Mouse (Mus musculus) c-Kit-positive CD71-positive TER-119-positive erythroid progenitor cells, embryonic 14.5 days (primary cell): ENCODE results near the gene Zfp609.

ENCODE experiments used
- DNase-seq: peaks from one replicate; pipeline ENCODE4 v3.0.0-alpha.2; 2013; ENCODE audit warnings: low spot score

The Zfp609 gene

GRCm38 (mm10) chr9:65759992-65760391, 67.4 kb downstream of the Zfp609 start:
- DNase-seq = no peak

DNA sequence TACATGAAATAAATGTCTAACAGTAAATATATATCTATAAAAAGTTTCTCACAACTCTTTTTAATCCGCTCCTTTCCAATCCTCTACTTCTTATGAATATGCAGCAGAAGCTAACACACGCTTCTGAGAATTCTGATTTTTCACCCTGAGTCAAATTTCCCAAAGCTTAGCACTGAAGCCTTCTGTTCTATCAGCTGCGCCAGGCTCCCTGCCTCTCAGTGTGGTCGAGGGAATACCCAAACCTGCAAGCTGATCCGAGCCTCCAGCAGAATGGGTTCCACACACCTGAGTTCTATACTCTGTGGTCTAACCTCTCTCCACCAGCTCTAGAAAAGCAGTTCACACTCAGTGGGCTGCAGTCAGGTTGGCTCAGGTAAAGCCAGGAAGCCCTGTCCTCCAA, 68.1 kb downstream of the Zfp609 start:
- no peak for DNase-seq

DNA sequence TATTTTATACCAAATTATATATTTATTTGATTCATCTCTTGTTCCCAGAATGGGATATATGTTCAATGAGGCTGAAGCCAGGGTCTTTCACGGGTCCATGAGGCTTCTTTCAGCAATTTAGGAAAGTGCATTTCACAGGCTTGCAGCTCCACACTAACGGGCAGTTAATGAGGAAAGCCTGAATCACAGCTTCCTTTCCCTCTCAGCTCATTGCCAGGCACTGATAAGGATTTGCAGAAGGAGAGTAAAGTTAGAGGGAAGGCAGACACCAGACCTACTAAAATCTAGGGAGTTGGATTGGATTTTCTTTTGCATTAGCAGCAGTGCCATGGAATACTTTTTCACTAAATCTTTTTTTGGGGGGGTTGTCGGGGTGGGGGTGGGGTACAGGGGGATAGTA, 69.5 kb downstream of the Zfp609 start:
- no peak for DNase-seq

GRCm38 (mm10) chr9:65755673-65756375, 71.5 kb downstream of the Zfp609 start:
- no peak for DNase-seq

DNA sequence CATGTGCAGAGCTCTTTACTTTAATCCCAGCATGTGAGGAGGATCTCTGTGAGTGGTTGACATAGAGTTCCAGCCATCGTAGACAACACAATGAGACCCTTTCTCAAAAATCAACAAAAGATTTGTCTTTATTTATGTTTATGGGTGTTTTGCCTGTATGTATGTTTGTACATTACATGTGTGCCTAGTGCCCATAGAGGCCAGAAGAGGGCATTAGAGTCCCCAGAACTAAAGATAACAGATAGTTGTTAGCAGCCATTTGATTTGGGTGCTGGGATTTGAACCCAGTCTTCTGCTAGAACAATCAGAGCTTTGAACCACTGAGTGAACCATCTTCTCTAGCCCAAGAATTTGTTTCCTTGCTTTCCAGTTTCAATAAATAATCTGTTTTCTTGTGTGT, 72.2 kb downstream of the Zfp609 start:
- no peak for DNase-seq

DNA sequence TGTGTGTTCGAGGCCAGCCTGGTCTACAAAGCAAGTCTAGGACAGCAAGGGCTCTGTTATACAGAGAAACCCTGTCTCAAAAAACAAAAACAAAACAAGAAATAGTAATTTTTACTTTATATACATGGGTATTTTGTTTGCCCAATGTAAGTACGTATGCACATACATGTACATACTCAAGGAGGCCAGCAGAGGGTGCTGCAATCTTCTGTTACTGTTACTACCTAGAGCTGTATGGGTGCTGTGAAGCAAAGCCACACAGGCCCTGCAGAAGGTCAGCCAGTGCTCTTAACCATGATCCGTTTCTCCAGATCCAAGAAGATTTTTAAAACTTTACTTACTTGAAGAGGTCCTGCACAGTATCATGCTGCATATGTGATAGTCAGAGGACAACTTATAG, 74.7 kb downstream of the Zfp609 start:
- peak; percentile 27 for DNase-seq

GRCm38 (mm10) chr9:65751906-65752305, 75.5 kb downstream of the Zfp609 start:
- no peak for DNase-seq

DNA sequence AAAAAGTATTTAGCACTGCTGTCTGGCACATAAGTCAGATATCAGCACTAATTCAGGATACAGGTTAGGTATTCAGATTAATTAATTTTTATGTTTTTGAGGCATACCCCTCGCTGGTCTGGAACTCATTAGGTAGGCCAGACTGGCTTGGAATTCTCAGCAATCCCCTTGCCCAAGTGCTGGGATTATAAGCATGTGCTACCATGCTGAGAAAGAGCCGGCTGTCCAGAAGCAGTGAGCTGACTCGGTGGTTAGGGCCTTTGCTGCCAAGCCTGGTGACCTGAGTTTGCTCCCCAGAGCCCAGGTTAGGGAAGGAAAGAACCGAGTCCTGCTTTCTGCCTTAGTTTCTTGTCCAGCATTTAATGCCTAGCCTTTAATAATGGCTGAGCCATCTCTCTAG, 79.3 kb downstream of the Zfp609 start:
- no peak for DNase-seq

DNA sequence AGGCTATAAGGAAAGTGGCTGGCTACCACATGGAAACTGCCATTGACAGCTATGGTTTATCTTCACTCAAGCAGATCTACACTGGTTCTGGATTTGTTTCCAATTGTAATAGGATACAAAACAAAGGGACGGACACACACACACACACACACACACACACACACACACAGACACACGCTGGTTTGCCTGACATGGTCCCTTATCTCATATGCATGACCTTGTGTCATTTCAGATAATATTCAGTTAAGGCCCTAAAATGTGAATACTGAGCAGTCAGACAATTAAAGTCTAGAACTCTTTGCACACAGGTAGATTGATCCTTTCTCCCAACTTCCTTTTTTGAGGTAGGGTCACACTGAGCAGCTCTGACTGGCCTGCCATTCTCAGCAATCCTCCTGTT, 80.9 kb downstream of the Zfp609 start:
- peak; percentile 51 for DNase-seq

DNA sequence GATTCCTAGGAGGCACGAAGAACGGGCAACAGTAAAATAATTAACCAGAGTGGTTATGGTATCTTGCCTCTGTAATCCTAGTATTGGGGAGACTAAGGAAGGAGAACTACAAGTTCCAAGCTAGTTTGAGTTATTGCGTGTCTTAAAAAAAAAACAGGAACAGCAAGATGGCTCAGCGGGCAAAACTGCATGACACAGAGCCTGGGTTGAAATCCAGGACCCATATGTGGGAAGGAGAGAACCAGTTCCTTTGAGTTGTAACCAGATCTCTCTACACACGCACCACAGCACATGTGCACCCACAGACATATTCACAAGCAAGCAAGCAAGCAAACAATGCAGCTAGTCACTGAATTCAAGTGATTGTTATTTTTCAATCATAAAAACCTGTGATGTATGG, 81.9 kb downstream of the Zfp609 start:
- DNase-seq = no peak

DNA sequence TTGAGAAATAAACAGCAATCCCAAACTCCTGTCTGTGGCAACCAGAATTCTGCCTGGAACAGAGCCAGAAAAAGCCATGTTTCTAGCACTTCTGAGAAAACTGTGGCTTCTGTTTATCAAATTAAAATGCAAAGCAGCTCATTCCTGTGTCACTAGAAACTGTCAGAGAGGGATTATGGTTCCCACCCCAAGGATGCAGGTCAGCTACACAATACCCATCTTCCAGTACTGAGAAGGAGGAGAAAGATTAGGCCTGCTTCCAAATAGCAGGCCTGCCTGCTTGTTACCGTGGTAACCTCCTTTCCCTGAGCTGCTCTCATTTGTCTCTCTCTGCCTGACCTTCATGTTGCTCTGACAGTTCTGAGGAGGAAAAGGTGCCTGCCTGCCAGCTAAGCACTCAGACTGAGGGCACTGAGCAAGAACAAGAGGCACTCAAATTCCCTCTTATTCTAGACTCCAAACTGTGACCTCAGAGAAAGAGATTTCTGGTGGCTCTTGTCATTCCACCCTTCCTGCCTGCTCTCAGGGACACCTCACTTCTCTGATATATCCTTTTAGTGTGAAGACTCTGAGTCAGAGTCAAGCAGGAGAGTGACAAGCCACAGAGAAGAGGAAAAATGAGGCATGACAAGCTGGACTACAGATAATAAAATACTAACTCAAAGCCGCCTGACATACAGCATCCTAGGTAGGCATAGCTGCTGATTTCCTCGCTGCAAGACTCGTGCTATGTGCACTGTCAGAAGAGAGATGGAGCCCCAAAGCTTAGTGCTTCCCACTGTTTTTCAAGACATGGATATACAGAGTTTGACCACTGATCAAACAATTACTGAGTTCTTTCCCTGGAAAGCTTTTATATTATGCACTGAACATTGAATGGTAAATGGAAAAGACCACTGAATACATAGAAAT, 82.9 kb downstream of the Zfp609 start:
- DNase-seq = no peak

- DNase-seq = no peak
These were observed 83.6 kb downstream of the Zfp609 start for GRCm38 (mm10) chr9:65743809-65744170.

DNA sequence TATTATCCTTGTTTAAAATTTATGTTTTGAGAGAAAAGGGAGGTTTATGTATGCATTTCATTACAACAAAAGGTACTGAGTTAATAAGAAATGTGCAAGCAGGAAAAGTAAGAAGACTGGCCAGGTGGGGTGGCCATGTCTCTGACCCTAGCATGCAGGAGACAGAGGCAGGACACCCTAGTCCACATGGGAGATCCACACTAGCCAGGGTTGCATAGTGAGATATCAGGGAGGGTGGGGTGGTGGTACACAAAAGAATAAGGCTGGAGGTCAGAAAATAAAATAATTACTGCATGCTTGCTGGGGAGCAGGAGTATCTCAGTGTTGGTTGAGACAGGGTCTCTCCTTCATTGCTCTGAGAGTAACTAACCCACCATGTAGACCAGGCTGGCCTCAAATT, 84.0 kb downstream of the Zfp609 start:
- no peak for DNase-seq

GRCm38 (mm10) chr9:65742777-65743176, 84.6 kb downstream of the Zfp609 start:
- no peak for DNase-seq

DNA sequence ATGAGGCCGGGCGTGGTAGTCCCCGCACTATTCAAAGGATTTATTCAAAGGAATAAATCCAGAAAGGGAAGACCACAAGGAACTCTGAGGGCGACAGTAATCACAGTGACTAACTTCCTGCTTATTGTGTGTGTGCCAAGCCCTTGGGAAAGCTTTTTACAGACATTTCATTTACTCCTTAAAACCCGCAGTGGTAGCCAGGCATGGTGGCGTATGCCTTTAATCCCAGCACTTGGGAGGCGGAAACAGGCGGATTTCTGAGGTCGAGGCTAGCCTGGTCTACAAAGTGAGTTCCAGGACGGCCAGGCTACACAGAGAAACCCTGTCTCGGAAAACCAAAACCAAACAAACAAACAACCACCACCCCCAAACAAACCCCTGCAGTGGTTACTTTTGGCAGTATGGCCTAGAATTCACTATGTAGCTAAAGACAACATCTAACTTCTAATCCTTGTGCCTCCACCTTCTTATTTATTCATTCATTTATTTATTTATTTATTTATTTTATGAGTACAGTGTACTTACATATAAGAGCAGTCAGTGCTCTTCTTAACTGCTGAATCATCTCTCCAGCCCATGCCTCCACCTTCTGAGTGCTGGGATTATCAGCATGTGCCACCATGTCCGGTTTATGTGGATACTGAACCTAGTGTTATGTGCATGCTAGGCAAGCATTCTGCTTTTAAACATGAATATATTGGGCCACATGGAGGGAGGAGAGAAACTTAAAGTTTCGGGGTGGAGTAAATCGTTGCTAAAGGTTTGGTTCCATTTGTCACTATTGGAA, 86.1 kb downstream of the Zfp609 start:
- DNase-seq = peak; percentile 49

- no peak for DNase-seq
These were observed 92.4 kb downstream of the Zfp609 start for GRCm38 (mm10) chr9:65734931-65735330.

GRCm38 (mm10) chr9:65728588-65728987, 98.8 kb downstream of the Zfp609 start:
- no peak for DNase-seq

DNA sequence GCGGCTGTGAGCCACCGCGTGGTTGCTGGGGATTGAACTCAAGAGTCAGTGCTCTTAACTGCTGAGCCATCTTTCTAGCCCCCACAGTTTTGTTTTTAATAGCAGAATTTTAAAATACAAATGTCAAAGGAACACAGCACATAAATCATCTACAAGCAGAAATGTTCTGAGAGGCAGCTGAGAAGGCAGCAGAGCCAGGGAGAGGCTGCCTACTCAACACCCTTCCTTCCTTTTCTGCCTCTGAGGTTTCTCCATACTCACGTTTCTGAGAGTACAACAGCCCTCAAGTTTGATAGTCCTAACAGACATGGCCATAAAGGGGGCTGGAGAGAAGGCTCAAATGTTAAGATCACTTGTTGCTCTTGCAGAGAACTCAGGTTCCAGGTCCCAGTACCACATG, 99.9 kb downstream of the Zfp609 start:
- no peak for DNase-seq

DNA sequence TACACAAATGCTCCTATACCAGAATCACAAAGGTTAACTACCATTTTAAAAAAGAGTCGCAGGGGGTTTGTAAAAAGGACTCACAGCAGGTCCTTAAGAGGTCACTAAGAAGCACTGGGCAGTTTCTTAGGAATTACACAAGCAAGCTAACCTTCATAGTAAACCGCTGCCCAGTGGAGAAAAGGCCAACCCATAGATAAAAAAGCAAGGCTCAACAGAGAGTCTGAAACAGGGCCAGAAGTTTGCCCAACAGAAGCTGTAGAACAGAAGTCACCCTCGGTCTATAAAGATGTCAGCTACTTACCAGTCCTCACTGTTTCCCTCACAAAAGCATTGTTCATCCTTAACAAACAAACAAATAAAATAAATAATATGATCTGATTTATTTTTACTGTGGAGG, 100.9 kb downstream of the Zfp609 start:
- DNase-seq = no peak

GRCm38 (mm10) chr9:65725291-65725622, 102.1 kb downstream of the Zfp609 start:
- DNase-seq = no peak

DNA sequence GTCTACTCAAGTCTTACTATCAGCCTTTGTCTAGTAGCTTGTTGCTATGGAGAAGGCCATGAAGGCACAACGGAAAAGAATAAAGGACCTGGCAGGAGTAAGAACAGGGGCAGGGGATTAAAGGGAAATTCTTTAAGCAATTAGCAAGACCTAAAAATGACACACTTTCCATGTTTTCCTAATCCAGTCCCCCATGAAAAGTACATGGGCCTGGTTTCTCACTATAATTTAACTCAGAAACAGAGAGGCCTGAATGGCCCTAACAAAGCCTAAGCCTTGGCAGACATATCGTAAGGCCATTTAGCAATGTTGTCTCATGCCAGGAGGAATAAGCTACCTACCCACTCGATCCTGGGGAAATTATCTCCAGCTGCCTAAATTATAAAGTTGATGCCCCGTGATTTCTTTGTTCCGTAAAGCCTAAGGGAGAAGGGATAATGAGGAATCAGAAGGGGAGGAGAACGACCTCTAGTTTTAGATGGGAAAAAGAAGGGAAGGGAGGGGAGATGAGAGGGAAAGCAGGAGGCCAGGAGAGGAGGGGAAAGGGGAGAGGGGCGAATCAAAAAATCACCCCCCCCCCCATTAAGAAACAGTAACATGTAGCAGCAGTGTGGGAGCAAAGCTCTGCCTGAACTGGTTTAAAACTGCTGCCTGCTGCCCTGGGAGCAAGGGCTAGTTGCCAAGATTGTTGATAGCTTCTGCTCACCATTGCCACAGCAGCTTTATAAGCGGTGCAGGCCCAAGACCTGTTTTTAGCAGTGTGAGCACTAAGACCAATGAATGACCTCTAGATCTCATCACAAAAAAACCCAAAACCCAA, 102.7 kb downstream of the Zfp609 start:
- no peak for DNase-seq

DNA sequence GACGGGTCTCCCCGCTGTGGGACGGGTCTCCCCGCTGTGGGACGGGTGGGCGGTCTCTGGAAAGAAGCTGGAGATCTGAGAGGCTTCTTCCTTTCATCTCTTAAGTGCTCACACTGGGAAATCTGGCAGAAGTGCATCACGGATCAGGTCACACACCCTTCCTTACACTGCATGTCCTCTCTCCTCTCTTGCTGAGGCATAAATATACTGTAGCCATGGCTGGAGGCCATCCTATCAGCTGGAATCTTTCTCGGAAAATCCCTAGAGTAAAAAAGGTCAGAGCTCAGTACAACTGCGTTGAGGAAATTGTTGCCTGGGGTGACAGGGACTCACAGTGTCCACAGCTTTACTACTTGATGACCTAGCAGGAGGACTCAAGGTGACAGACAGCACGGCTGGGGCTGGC, 106.2 kb downstream of the Zfp609 start:
- no peak for DNase-seq
